Mouse (Mus musculus) MEL (cell line): ENCODE data around the gene Nlgn1. TPM values are rescaled to one million over a fixed set of nuclear protein-coding genes. Genes with fewer than 3 reads are reported as not detected.

Source experiments
- DNase-seq: peaks from one replicate; pipeline ENCODE4 v3.0.0; 2011; ENCODE audit warnings: low read depth, low spot score
- H3K27ac ChIP-seq: 2 replicates; pipeline ENCODE4 v1.5.1; 2012; ENCODE audit warnings: low read depth, mild to moderate bottlenecking, control low read depth, low read length, moderate library complexity; ENCODE audit not compliant: control insufficient read depth
- H3K27me3 ChIP-seq, 2 experiments: fragments of 150-350 bp in 1 of 2; sonication (generic) in 1 of 2; 2 replicates each; pipeline ENCODE4 v1.6.1; 2012; ENCODE audit warnings: low read length in 2 of 2, mild to moderate bottlenecking in 2 of 2, improper control_type of control experiment in 1 of 2, moderate library complexity in 1 of 2; ENCODE audit not compliant: insufficient read depth in 2 of 2, control insufficient read depth in 1 of 2
- H3K36me3 ChIP-seq, 2 experiments: 2 replicates each; pipeline ENCODE4 v1.6.1; 2012 to 2014; ENCODE audit warnings: low read length in 2 of 2, improper control_type of control experiment in 1 of 2, inconsistent platforms in 1 of 2, mild to moderate bottlenecking in 1 of 2; ENCODE audit not compliant: insufficient read depth in 2 of 2, control insufficient read depth in 1 of 2
- H3K4me1 ChIP-seq, 2 experiments: fragments of 150-350 bp in 1 of 2; sonication (generic) in 1 of 2; 2 replicates each; pipeline ENCODE4 v1.6.1; 2012; ENCODE audit warnings: low read length in 2 of 2, improper control_type of control experiment in 1 of 2, mild to moderate bottlenecking in 1 of 2; ENCODE audit not compliant: insufficient read depth in 2 of 2, control insufficient read depth in 1 of 2
- H3K4me3 ChIP-seq, 2 experiments: fragments of 150-350 bp in 1 of 2; sonication (generic) in 1 of 2; 2 replicates each; pipeline ENCODE4 v1.5.1; 2012; ENCODE audit warnings: low read depth in 2 of 2, low read length in 2 of 2, mild to moderate bottlenecking in 2 of 2, moderate library complexity in 2 of 2, control low read depth in 1 of 2, improper control_type of control experiment in 1 of 2; ENCODE audit not compliant: control insufficient read depth in 1 of 2, insufficient read depth in 1 of 2
- H3K79me2 ChIP-seq: 2 replicates; pipeline ENCODE4 v1.6.1; 2012; ENCODE audit warnings: mild to moderate bottlenecking, low read length, moderate library complexity; ENCODE audit not compliant: control insufficient read depth, poor library complexity, insufficient read depth
- H3K9ac ChIP-seq: 2 replicates; pipeline ENCODE4 v1.6.1; 2012; ENCODE audit warnings: low read depth, mild to moderate bottlenecking, control low read depth, low read length, moderate library complexity; ENCODE audit not compliant: control insufficient read depth, poor library complexity, severe bottlenecking
- H3K9me3 ChIP-seq: fragments of 150-350 bp; sonication (generic); replicated peaks from 2 replicates; pipeline ENCODE4 v1.6.1; 2012; ENCODE audit warnings: mild to moderate bottlenecking, low read length, improper control_type of control experiment, moderate library complexity; ENCODE audit not compliant: insufficient read depth
- BHLHE40 ChIP-seq: IDR thresholded peaks from 2 replicates; pipeline ENCODE4 v1.6.1; 2012; ENCODE audit warnings: low read depth, mild to moderate bottlenecking, inconsistent platforms, low read length, improper control_type of control experiment, borderline replicate concordance
- CHD1 ChIP-seq: IDR thresholded peaks from 2 replicates; pipeline ENCODE4 v1.6.1; 2012; ENCODE audit warnings: low read depth, mild to moderate bottlenecking, inconsistent platforms, low read length, improper control_type of control experiment
- CTCF ChIP-seq, 3 experiments: IDR thresholded peaks in 2 of 3; conservative IDR thresholded peaks in 1 of 3; 2 replicates each; pipeline ENCODE4 v1.5.1; 2011 to 2012; ENCODE audit warnings: low read length in 3 of 3, low read depth in 2 of 3, mild to moderate bottlenecking in 2 of 3, improper control_type of control experiment in 1 of 3, inconsistent platforms in 1 of 3, mixed read lengths in 1 of 3, moderate library complexity in 1 of 3; ENCODE audit not compliant: control insufficient read depth in 1 of 3, insufficient read depth in 1 of 3, poor library complexity in 1 of 3, severe bottlenecking in 1 of 3
- E2F4 ChIP-seq: IDR thresholded peaks from 2 replicates; pipeline ENCODE4 v1.6.1; 2011; ENCODE audit warnings: low read depth, low read length, improper control_type of control experiment, borderline replicate concordance
- ELF1 ChIP-seq: IDR thresholded peaks from 2 replicates; pipeline ENCODE4 v1.6.1; 2014; ENCODE audit warnings: low read depth, mild to moderate bottlenecking, inconsistent platforms, low read length, improper control_type of control experiment, moderate library complexity
- EP300 ChIP-seq, 2 experiments: IDR thresholded peaks; 2 replicates each; pipeline ENCODE4 v1.6.1; 2011; ENCODE audit warnings: improper control_type of control experiment in 2 of 2, low read length in 2 of 2, low read depth in 1 of 2, mild to moderate bottlenecking in 1 of 2
- ETS1 ChIP-seq: IDR thresholded peaks from 2 replicates; pipeline ENCODE4 v1.6.1; 2012; ENCODE audit warnings: low read depth, mild to moderate bottlenecking, inconsistent platforms, low read length, improper control_type of control experiment, moderate library complexity
- GABPA ChIP-seq: IDR thresholded peaks from 2 replicates; pipeline ENCODE4 v1.6.1; 2012; ENCODE audit warnings: low read depth, mild to moderate bottlenecking, inconsistent platforms, low read length, improper control_type of control experiment, moderate library complexity
- GATA1 ChIP-seq: IDR thresholded peaks from 2 replicates; pipeline ENCODE4 v1.6.1; 2011; ENCODE audit warnings: low read depth, low read length, improper control_type of control experiment
- HCFC1 ChIP-seq: IDR thresholded peaks from 2 replicates; pipeline ENCODE4 v1.6.1; 2012; ENCODE audit warnings: low read depth, mild to moderate bottlenecking, inconsistent platforms, low read length, improper control_type of control experiment, moderate library complexity
- JUND ChIP-seq: IDR thresholded peaks from 2 replicates; pipeline ENCODE4 v1.6.1; 2011; ENCODE audit warnings: low read depth, mild to moderate bottlenecking, improper control_type of control experiment, low read length
- MAFK ChIP-seq: IDR thresholded peaks from 2 replicates; pipeline ENCODE4 v1.6.1; 2011; ENCODE audit warnings: low read depth, mild to moderate bottlenecking, low read length, improper control_type of control experiment, borderline replicate concordance
- MAX ChIP-seq: IDR thresholded peaks from 2 replicates; pipeline ENCODE4 v1.6.1; 2011; ENCODE audit warnings: low read length, improper control_type of control experiment
- MAZ ChIP-seq: IDR thresholded peaks from 2 replicates; pipeline ENCODE4 v1.6.1; 2012; ENCODE audit warnings: low read depth, mild to moderate bottlenecking, inconsistent platforms, low read length, improper control_type of control experiment
- MEF2A ChIP-seq: IDR thresholded peaks from 2 replicates; pipeline ENCODE4 v1.6.1; 2014; ENCODE audit warnings: low read depth, mild to moderate bottlenecking, inconsistent platforms, low read length, improper control_type of control experiment; ENCODE audit not compliant: poor library complexity, insufficient replicate concordance, severe bottlenecking; ENCODE audit errors: extremely low read depth
- MXI1 ChIP-seq: IDR thresholded peaks from 2 replicates; pipeline ENCODE4 v1.6.1; 2011; ENCODE audit warnings: mild to moderate bottlenecking, low read depth, low read length, improper control_type of control experiment
- MYB ChIP-seq: IDR thresholded peaks from 2 replicates; pipeline ENCODE4 v1.6.1; 2011; ENCODE audit warnings: mild to moderate bottlenecking, low read depth, low read length, improper control_type of control experiment
- MYC ChIP-seq: IDR thresholded peaks from 2 replicates; pipeline ENCODE4 v1.6.1; 2011; ENCODE audit warnings: low read depth, mild to moderate bottlenecking, low read length, improper control_type of control experiment, moderate library complexity
- NELFE ChIP-seq: IDR thresholded peaks from 2 replicates; pipeline ENCODE4 v1.6.1; 2011; ENCODE audit warnings: low read depth, low read length, improper control_type of control experiment
- NRF1 ChIP-seq: IDR thresholded peaks from 2 replicates; pipeline ENCODE4 v1.6.1; 2014; ENCODE audit warnings: low read depth, mild to moderate bottlenecking, inconsistent platforms, low read length, improper control_type of control experiment, moderate library complexity; ENCODE audit not compliant: poor library complexity, insufficient read depth, severe bottlenecking
- POLR2A ChIP-seq, 2 experiments: IDR thresholded peaks; 2 replicates each; pipeline ENCODE4 v1.6.1; 2011 to 2012; ENCODE audit warnings: low read length in 2 of 2, mild to moderate bottlenecking in 2 of 2, control low read depth in 1 of 2, improper control_type of control experiment in 1 of 2, low read depth in 1 of 2, moderate library complexity in 1 of 2; ENCODE audit not compliant: control insufficient read depth in 1 of 2, insufficient read depth in 1 of 2, poor library complexity in 1 of 2
- POLR2AphosphoS2 ChIP-seq: IDR thresholded peaks from 2 replicates; pipeline ENCODE4 v1.6.1; 2011; ENCODE audit warnings: low read length, improper control_type of control experiment
- POLR2AphosphoS5 ChIP-seq: IDR thresholded peaks from 2 replicates; pipeline ENCODE4 v1.6.1; 2012; ENCODE audit warnings: low read depth, borderline replicate concordance, mild to moderate bottlenecking, inconsistent platforms, low read length, moderate library complexity, mixed read lengths
- RAD21 ChIP-seq: IDR thresholded peaks from 2 replicates; pipeline ENCODE4 v1.6.1; 2011; ENCODE audit warnings: mild to moderate bottlenecking, low read depth, low read length, improper control_type of control experiment
- RCOR1 ChIP-seq: IDR thresholded peaks from 2 replicates; pipeline ENCODE4 v1.6.1; 2012; ENCODE audit warnings: low read depth, mild to moderate bottlenecking, inconsistent platforms, low read length, improper control_type of control experiment
- SIN3A ChIP-seq: IDR thresholded peaks from 2 replicates; pipeline ENCODE4 v1.6.1; 2012; ENCODE audit warnings: low read length, improper control_type of control experiment, inconsistent platforms
- SMC3 ChIP-seq: IDR thresholded peaks from 2 replicates; pipeline ENCODE4 v1.6.1; 2011; ENCODE audit warnings: low read depth, low read length, improper control_type of control experiment
- TAL1 ChIP-seq: IDR thresholded peaks from 2 replicates; pipeline ENCODE4 v1.6.1; 2012; ENCODE audit warnings: mild to moderate bottlenecking, inconsistent platforms, low read length, moderate library complexity, mixed read lengths
- TBP ChIP-seq: IDR thresholded peaks from 2 replicates; pipeline ENCODE4 v1.8.0; 2011; ENCODE audit warnings: low read depth, low read length, improper control_type of control experiment
- TCF12 ChIP-seq: IDR thresholded peaks from 2 replicates; pipeline ENCODE4 v1.6.1; 2014; ENCODE audit warnings: low read depth, mild to moderate bottlenecking, inconsistent platforms, low read length, improper control_type of control experiment, moderate library complexity
- UBTF ChIP-seq: IDR thresholded peaks from 2 replicates; pipeline ENCODE4 v1.6.1; 2012; ENCODE audit warnings: low read depth, mild to moderate bottlenecking, inconsistent platforms, low read length, improper control_type of control experiment, moderate library complexity, borderline replicate concordance; ENCODE audit not compliant: insufficient read depth
- USF1 ChIP-seq: IDR thresholded peaks from 2 replicates; pipeline ENCODE4 v1.6.1; 2014; ENCODE audit warnings: low read depth, mild to moderate bottlenecking, inconsistent platforms, low read length, improper control_type of control experiment, moderate library complexity
- USF2 ChIP-seq, 2 experiments: IDR thresholded peaks; 2 replicates each; pipeline ENCODE4 v1.6.1; 2011 to 2012; ENCODE audit warnings: improper control_type of control experiment in 2 of 2, low read length in 2 of 2, borderline replicate concordance in 1 of 2, inconsistent platforms in 1 of 2, low read depth in 1 of 2, mild to moderate bottlenecking in 1 of 2; ENCODE audit not compliant: insufficient read depth in 1 of 2
- ZC3H11A ChIP-seq: IDR thresholded peaks from 2 replicates; pipeline ENCODE4 v1.6.1; 2012; ENCODE audit warnings: low read depth, mild to moderate bottlenecking, inconsistent platforms, low read length, improper control_type of control experiment
- ZKSCAN1 ChIP-seq: IDR thresholded peaks from 2 replicates; pipeline ENCODE4 v1.6.1; 2012; ENCODE audit warnings: low read depth, mild to moderate bottlenecking, inconsistent platforms, low read length, improper control_type of control experiment, moderate library complexity
- ZMIZ1 ChIP-seq: IDR thresholded peaks from 2 replicates; pipeline ENCODE4 v1.6.1; 2012; ENCODE audit warnings: low read depth, mild to moderate bottlenecking, inconsistent platforms, low read length, improper control_type of control experiment, moderate library complexity
- ZNF384 ChIP-seq: IDR thresholded peaks from 2 replicates; pipeline ENCODE4 v1.6.1; 2012; ENCODE audit warnings: low read depth, mild to moderate bottlenecking, inconsistent platforms, low read length, improper control_type of control experiment
- polyA plus RNA-seq, 2 experiments: library from polyadenylated mRNA; stranded (reverse) in 1 of 2; unstranded in 1 of 2; fragments of >175 nt in 1 of 2; fragments of >200 nt in 1 of 2; gene quantifications; 2 replicates each; pipeline versions ENCODE4 v1.2.1 to v1.2.4; 2012; ENCODE audit warnings: low replicate concordance in 2 of 2, low read depth in 1 of 2; ENCODE audit not compliant: insufficient read length in 2 of 2, insufficient read depth in 1 of 2, missing spikeins in 1 of 2
- total RNA-seq: library from RNA; depleted of rRNA; stranded (reverse); fragments of 300-350 nt; gene quantifications from 2 replicates; pipeline ENCODE4 v1.2.3, GENCODE M21; 2012

The Nlgn1 gene
- total and polyA plus RNA-seq, 3 experiments, result not detected

GRCm38 (mm10) chr3:26228827-26229226, 103.4 kb downstream of the Nlgn1 start:
- H3K79me2 ChIP-seq, result no peaks in the 10 kb centered on the region
- no peak overlapping the region for H3K9ac ChIP-seq
- H3K36me3 ChIP-seq, result peaks cover 0 to 21% of the 10 kb centered on the region in 2 experiments; a peak in 2 of 4 replicates
- TF ChIP-seq MYB (no peak), UBTF (no peak), ZNF384 (0 out of 2 replicates have a peak, but pooled peaks have one; percentile 10), RCOR1 (peak; percentile 70; the same call in 1 of the 2 replicates), RAD21 (no peak), ETS1 (peak; percentile 87), GABPA (no peak), TCF12 (peak; percentile 63), SMC3 (no peak), POLR2AphosphoS5 (no peak), USF1 (no peak), BHLHE40 (no peak), MAZ (no peak), NELFE (no peak), E2F4 (no peak), EP300 (IDR thresholded peaks at IDR 0.05; ENCODE audit: low read depth in 1 of 2, low read length in 2 of 2) (peak; percentile 64 to 72), JUND (no peak), HCFC1 (no peak), MEF2A (no peak), POLR2AphosphoS2 (no peak), CHD1 (no peak), ZC3H11A (no peak), GATA1 (peak; percentile 86), ZKSCAN1 (peak; percentile 80; the same call in 1 of the 2 replicates), NRF1 (no peak), CTCF (IDR thresholded peaks at IDR 0.05 in 2 of 3, conservative IDR thresholded peaks at IDR 0.05 in 1 of 3; ENCODE audit: control insufficient read depth in 1 of 3, insufficient read depth in 1 of 3, low read depth in 2 of 3, low read length in 3 of 3, poor library complexity in 1 of 3, severe bottlenecking in 1 of 3) (no peak), MAFK (no peak), USF2 (IDR thresholded peaks at IDR 0.05; ENCODE audit: borderline replicate concordance in 1 of 2, insufficient read depth in 1 of 2, low read depth in 1 of 2, low read length in 2 of 2) (no peak), SIN3A (no peak), MXI1 (no peak), MYC (no peak), ZMIZ1 (no peak), MAX (no peak), TAL1 (no peak), POLR2A (IDR thresholded peaks at IDR 0.05; ENCODE audit: control insufficient read depth in 1 of 2, insufficient read depth in 1 of 2, low read depth in 1 of 2, low read length in 2 of 2, poor library complexity in 1 of 2) (no peak), TBP (no peak), ELF1 (no peak)
- no peaks in the 10 kb centered on the region for H3K27me3 ChIP-seq
- peaks cover 10 to 19% of the 10 kb centered on the region in 2 experiments for H3K4me1 ChIP-seq
- DNase-seq, result peak; percentile 82
- no peaks in the 10 kb centered on the region for H3K9me3 ChIP-seq
- H3K27ac ChIP-seq, result peak overlapping the region; percentile 72
- H3K4me3 ChIP-seq, result peak overlapping the region; percentile 31 to 38; a peak in 3 of 4 replicates
